Mouse (Mus musculus) midbrain, postnatal 0 days (tissue): ENCODE measurements around the gene Rora. TPM values are rescaled to one million over a fixed set of nuclear protein-coding genes. Genes with fewer than 3 reads are reported as not detected.
A peak's percentile ranks its signal among the peaks of the same experiment; 100 is the strongest.

Source experiments
- ATAC-seq: fragments of 200-750 bp; cut with Nextera tagmentation; 2 replicates; pipeline ENCODE4 v1.8.0; 2017; ENCODE audit warnings: moderate number of reproducible peaks, mild to moderate bottlenecking, moderate TSS enrichment, moderate library complexity; ENCODE audit not compliant: low FRiP score
- DNase-seq: peaks from one replicate; pipeline ENCODE4 v3.0.0-alpha.2; 2015; ENCODE audit warnings: low spot score
- H3K27ac ChIP-seq: fragments of 300-500 bp; sonication (generic); 2 replicates; pipeline ENCODE4 v1.5.1; 2014; ENCODE audit warnings: low read depth, mild to moderate bottlenecking, low read length, mixed read lengths
- H3K27me3 ChIP-seq: fragments of 300-500 bp; sonication (generic); 2 replicates; pipeline ENCODE4 v1.6.1; 2014; ENCODE audit warnings: low read length, control low read depth, mixed read lengths; ENCODE audit not compliant: insufficient read depth
- H3K36me3 ChIP-seq: fragments of 300-500 bp; sonication (generic); 2 replicates; pipeline ENCODE4 v1.6.1; 2014; ENCODE audit warnings: low read length, control low read depth, mixed read lengths; ENCODE audit not compliant: insufficient read depth
- H3K4me1 ChIP-seq: fragments of 300-500 bp; sonication (generic); 2 replicates; pipeline ENCODE4 v1.6.1; 2014; ENCODE audit warnings: mild to moderate bottlenecking, control low read depth, antibody characterized with exemption, low read length, mixed read lengths; ENCODE audit not compliant: insufficient read depth
- H3K4me2 ChIP-seq: fragments of 300-500 bp; sonication (generic); 2 replicates; pipeline ENCODE4 v1.6.1; 2014; ENCODE audit warnings: low read depth, mild to moderate bottlenecking, low read length, mixed read lengths; ENCODE audit not compliant: poor library complexity, severe bottlenecking
- H3K4me3 ChIP-seq: fragments of 300-500 bp; sonication (generic); 2 replicates; pipeline ENCODE4 v1.5.1; 2014; ENCODE audit warnings: low read depth, mild to moderate bottlenecking, low read length, moderate library complexity
- H3K9ac ChIP-seq: fragments of 300-500 bp; sonication (generic); replicated peaks from 2 replicates; pipeline ENCODE4 v1.6.1; 2014; ENCODE audit warnings: mild to moderate bottlenecking, low read length, moderate library complexity, mixed read lengths; ENCODE audit not compliant: poor library complexity, severe bottlenecking
- H3K9me3 ChIP-seq: fragments of 300-500 bp; sonication (generic); 2 replicates; pipeline ENCODE4 v1.6.1; 2016; ENCODE audit warnings: low read length, control low read depth
- CTCF ChIP-seq: IDR thresholded peaks from 2 replicates; pipeline ENCODE4 v1.5.1; 2016; ENCODE audit warnings: antibody characterized with exemption, mild to moderate bottlenecking
- WGBS: fragments of 180-500 bp; shearing (Covaris S2); extraction: QIAGEN DNeasy Blood & Tissue Kit; methylation state at CpG from one replicate; pipeline ENCODE4 v1.1.7; 2014; 5-methylcytosine and 5-hydroxymethylcytosine counted together
- polyA plus RNA-seq: library from polyadenylated mRNA; unstranded; fragments of >200 nt; fragmentation: Nextera tagmentation; extraction: Ambion mirVana; gene quantifications from 2 replicates; pipeline ENCODE4 v1.2.1, GENCODE M21; 2015
- total RNA-seq: library from RNA; depleted of rRNA; stranded (reverse); fragments of >200 nt; gene quantifications from 2 replicates; pipeline ENCODE4 v1.2.3, GENCODE M21; 2014

Rora gene
- total and polyA plus RNA-seq, 2 experiments from 2014 or later, result 28.2 to 49.6 TPM

- 68% methylated on average over 2 of the region's 2 CpGs for WGBS
- H3K27ac ChIP-seq, result no peak overlapping the region
- H3K27me3 ChIP-seq, result no peaks in the 10 kb centered on the region
- no peaks in the 10 kb centered on the region for H3K4me1 ChIP-seq
- no peaks in the 10 kb centered on the region for H3K9me3 ChIP-seq
- H3K9ac ChIP-seq, result no peak overlapping the region
- H3K4me2 ChIP-seq, result no peak overlapping the region
- no peak for TF ChIP-seq CTCF
- no peak for ATAC-seq
- DNase-seq, result no peak
- no peak overlapping the region for H3K4me3 ChIP-seq
- H3K36me3 ChIP-seq, result no peaks in the 10 kb centered on the region
These were observed 134.1 kb downstream of the Rora start for GRCm38 (mm10) chr9:68787665-68788064.

DNA sequence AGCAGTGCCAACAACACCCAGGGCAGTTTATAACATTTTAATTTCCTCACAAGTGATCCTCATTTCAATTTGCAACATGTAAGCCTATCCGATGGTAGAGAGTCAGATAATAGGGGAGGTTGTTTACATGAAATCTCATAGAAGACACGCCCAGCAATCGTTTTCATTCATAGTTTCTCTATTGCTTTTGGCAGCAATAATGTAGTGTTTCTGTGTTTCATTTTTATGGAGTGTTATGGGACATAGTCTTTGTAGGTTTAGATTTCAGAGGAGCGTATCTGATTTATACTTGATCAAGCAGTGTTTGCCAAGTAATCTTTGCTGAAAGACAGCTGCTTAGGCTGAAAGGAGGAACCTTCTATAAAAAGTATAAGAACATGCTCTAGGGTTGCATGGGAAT, 137.3 kb downstream of the Rora start:
- DNase-seq, result no peak
- no peak for TF ChIP-seq CTCF
- Histone ChIP-seq H3K9me3 (no peaks in the 10 kb centered on the region), H3K36me3 (no peaks in the 10 kb centered on the region), H3K27ac (no peak overlapping the region), H3K4me2 (no peak overlapping the region), H3K9ac (no peak overlapping the region), H3K27me3 (no peaks in the 10 kb centered on the region), H3K4me3 (no peak overlapping the region), H3K4me1 (no peaks in the 10 kb centered on the region)
- no peak for ATAC-seq
- 81% methylated on average over 4 of the region's 4 CpGs for WGBS

DNA sequence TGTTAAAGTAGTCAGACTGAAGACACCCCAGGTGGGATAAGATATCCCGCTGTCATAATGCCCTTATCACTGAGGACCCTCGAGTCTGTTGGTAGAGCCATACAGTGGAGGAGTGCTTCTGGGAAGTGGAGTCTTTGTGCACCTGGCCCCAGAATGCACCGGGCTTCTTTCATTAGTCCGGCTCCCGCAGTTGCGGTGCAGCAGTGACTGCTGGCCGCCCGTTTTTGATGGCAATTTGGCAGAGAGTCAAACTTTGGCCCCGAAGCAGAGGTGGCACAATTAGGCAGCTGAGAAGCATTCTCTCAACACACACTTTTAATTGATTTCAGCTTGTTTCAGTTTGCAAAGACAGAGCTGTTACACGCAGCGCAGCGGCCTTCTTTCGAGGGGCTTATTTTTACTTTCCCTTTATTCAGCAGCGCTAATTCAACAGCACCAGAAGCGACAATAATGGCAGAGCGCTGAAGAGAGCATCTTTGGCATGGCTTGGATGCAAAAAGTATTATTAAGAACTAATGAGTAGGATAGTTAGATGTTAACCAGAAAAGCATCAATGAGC, 138.5 kb downstream of the Rora start:
- TF ChIP-seq CTCF, result no peak
- no peaks in the 10 kb centered on the region for H3K27me3 ChIP-seq
- no peak for ATAC-seq
- H3K9me3 ChIP-seq, result no peaks in the 10 kb centered on the region
- H3K27ac ChIP-seq, result no peak overlapping the region
- no peaks in the 10 kb centered on the region for H3K4me1 ChIP-seq
- H3K4me2 ChIP-seq, result peak overlapping the region; percentile 12; the same call in 1 of the 2 replicates
- no peak overlapping the region for H3K9ac ChIP-seq
- no peak overlapping the region for H3K4me3 ChIP-seq
- peak; percentile 47 for DNase-seq
- no peaks in the 10 kb centered on the region for H3K36me3 ChIP-seq
- WGBS, result 57% methylated on average over 16 of the region's 16 CpGs

- WGBS, result 86% methylated on average over 13 of the region's 13 CpGs
- Histone ChIP-seq H3K9ac (no peak overlapping the region), H3K27me3 (no peaks in the 10 kb centered on the region), H3K4me2 (no peak overlapping the region), H3K27ac (no peak overlapping the region), H3K4me3 (no peak overlapping the region), H3K9me3 (no peaks in the 10 kb centered on the region), H3K4me1 (no peaks in the 10 kb centered on the region), H3K36me3 (no peaks in the 10 kb centered on the region)
- no peak for TF ChIP-seq CTCF
- ATAC-seq (no peak), DNase-seq (no peak)
These were observed 141.7 kb downstream of the Rora start for GRCm38 (mm10) chr9:68795314-68795713.

DNA sequence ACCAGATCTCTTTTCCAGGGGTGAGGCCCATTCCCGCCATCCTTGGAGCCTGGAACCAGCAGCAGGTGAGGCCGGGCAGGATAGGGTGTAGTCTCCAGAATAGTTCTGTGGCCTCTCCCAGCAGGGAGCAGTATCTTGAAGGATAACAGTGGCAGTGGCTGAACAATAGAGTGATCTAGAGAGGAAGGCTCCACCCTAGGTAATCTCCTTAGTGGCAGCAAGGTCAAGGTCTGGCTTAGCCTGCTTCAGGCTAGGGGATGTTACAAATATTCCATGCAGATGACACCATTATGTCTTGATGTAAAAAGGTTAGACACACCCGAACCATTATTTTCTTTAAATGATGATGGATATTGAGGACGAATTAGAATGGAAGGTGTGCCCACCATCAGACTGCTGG, 144.6 kb downstream of the Rora start:
- WGBS, result 85% methylated on average over 4 of the region's 4 CpGs
- no peak for TF ChIP-seq CTCF
- H3K9ac ChIP-seq, result no peak overlapping the region
- no peaks in the 10 kb centered on the region for H3K27me3 ChIP-seq
- ATAC-seq, result no peak
- no peak overlapping the region for H3K4me3 ChIP-seq
- DNase-seq, result no peak
- H3K4me1 ChIP-seq, result no peaks in the 10 kb centered on the region
- no peak overlapping the region for H3K27ac ChIP-seq
- H3K9me3 ChIP-seq, result no peaks in the 10 kb centered on the region
- H3K36me3 ChIP-seq, result no peaks in the 10 kb centered on the region
- H3K4me2 ChIP-seq, result no peak overlapping the region

GRCm38 (mm10) chr9:68799065-68799464, 145.5 kb downstream of the Rora start:
- ATAC-seq (no peak), DNase-seq (no peak)
- WGBS, result 92% methylated on average over 6 of the region's 6 CpGs
- Histone ChIP-seq H3K27me3 (no peaks in the 10 kb centered on the region), H3K4me3 (no peak overlapping the region), H3K9ac (no peak overlapping the region), H3K27ac (no peak overlapping the region), H3K4me1 (no peaks in the 10 kb centered on the region), H3K9me3 (no peaks in the 10 kb centered on the region), H3K36me3 (no peaks in the 10 kb centered on the region), H3K4me2 (no peak overlapping the region)
- no peak for TF ChIP-seq CTCF
